Mouse (Mus musculus) adrenal gland, postnatal 25 days (tissue): ENCODE data around the gene U2af1. TPM values are rescaled to one million over a fixed set of nuclear protein-coding genes. Genes with fewer than 3 reads are reported as not detected.
"Not testable (repeated sequence)": the region's sequence is repeated elsewhere in the genome, so short reads cannot be mapped to it uniquely, and the experiment has no call there.

ENCODE experiments used
- DNase-seq: peaks from one replicate; pipeline ENCODE4 v3.0.0; 2021; ENCODE audit warnings: mixed read lengths
- long read RNA-seq: library from polyadenylated mRNA; stranded (forward); transcript quantifications from one replicate; pipeline ENCODE4 v2.0.0, GENCODE M21; 2021
- total RNA-seq: library from RNA; stranded (reverse); gene quantifications from 2 replicates; pipeline ENCODE4 v1.2.3, GENCODE M21; 2021

Gene U2af1
- 147 and 148 TPM in 2 replicates for total RNA-seq
- long read RNA-seq, transcript U2af1-201 (8 exons, 1,046 nt) = major isoform, 86 of 109 reads
- long read RNA-seq, transcript U2af1-202 (8 exons, 923 nt) = minor isoform, 9 of 109 reads
- long read RNA-seq, partial matches to known transcripts = 1 of 109 reads
- long read RNA-seq, other reads (novel, unspliced or antisense) = 8 of 109 reads

GRCm38 (mm10) chr17:31658468-31659185 lies at the start of gene U2af1:
Gene U2af1, minus strand, starts transcription at chr17:31658892.
- DNase-seq = peak; percentile 98

- DNase-seq = peak; percentile 51
These were observed 46.8 kb upstream of the U2af1 start for GRCm38 (mm10) chr17:31705271-31706020.

GRCm38 (mm10) chr17:31703276-31703980 lies 44.7 kb upstream of the U2af1 start:
- peak; percentile 39 for DNase-seq

- no peak for DNase-seq
These were observed 39.7 kb upstream of the U2af1 start for GRCm38 (mm10) chr17:31698347-31698746.

DNA sequence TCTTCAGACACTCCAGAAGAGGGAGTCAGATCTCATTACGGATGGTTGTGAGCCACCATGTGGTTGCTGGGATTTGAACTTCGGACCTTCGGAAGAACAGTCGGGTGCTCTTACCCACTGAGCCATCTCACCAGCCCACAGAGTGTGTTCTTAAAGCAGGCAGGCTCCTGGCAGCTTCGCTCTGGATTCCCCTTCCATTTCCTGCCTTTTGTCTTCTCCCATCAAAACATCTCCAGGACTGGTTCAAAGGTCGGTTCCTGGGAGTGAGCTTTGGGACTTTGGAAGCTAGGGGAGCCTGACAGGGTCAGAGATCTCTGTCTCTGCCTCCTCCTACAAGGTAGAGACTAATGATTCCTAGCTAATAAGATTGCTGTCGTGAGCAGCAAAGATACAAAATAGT lies 36.7 kb upstream of the U2af1 start:
- not testable (repeated sequence) for DNase-seq

GRCm38 (mm10) chr17:31694949-31695348 lies 36.3 kb upstream of the U2af1 start:
- no peak for DNase-seq

DNA sequence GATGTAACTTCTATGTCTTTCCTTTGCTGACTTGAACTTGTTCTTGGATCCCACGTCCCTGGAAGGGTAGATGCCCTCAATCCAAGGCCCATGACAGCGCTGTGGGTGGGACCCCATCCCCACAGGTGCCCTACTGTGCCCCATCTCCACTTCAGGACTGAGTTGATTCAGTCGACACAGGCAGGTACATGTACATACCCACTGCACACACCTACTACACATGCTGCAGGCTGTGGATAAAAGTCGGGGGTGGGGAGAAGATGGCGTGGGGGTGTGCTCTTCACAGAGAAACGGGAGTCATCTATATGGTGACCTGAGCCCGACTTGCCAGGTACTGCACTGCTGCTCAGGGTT lies 35.3 kb upstream of the U2af1 start:
- no peak for DNase-seq

GRCm38 (mm10) chr17:31693330-31694022 lies 34.8 kb upstream of the U2af1 start:
- peak; percentile 83 for DNase-seq

DNA sequence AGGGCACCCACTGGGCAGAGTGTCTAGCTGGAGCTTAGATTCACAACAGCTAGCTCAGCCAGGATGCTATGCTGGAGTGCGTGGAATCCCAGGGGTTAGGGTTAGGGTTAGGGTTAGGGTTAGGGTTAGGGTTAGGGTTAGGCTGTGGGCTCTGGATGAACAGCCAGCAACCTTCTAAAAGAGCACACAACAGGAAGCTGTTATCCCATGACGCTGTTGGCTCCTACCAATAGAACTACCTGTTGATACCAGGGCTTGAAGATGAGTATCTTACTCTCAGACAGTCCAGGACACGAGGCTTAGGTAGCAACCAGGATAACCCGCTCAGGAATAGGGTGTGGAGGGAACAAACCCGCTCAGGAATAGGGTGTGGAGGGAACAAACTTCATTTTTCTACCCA lies 34.2 kb upstream of the U2af1 start:
- no peak for DNase-seq

- DNase-seq = no peak
These were observed 30.9 kb upstream of the U2af1 start for GRCm38 (mm10) chr17:31689606-31690005.

GRCm38 (mm10) chr17:31688112-31688511 lies 29.4 kb upstream of the U2af1 start:
- DNase-seq = no peak

DNA sequence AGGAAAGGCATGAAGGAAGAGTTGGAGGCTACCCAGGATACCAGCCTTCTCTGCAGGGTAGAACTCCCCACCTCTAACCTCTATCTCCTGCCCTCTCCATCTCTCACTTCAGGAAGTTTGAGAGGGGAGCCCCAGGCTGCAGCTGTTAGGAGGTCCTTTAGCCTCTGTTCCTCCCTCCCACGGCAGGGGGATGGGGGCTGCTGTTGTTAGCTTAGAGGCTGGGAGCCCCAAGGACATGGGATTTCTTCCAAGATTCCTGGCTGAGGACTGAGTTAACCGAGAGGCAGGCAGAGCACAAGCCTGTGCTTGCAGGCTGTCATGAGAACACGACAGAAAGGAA lies 27.5 kb upstream of the U2af1 start:
- DNase-seq = peak; percentile 32

GRCm38 (mm10) chr17:31685514-31686224 lies 27.0 kb upstream of the U2af1 start:
- DNase-seq = peak; percentile 73

DNA sequence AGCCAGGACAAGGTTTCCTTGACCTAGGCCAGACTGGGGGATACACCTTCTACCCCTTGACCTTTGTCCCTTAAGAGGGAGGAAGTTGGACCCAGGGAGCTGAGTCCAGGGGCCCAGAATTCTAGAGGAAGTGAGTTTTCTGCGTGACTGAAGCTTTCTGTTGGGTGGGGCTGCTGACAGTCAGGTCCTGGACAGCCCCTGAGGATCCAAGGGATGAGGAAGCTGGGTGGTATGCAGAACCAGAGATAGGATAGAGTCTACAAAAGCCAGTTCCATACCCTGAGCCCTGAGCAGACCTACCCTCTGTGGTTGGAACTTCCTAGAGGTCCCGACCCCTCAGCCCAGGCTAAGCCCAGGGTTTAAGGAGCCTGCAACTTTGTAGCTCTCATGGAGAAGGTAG lies 21.8 kb upstream of the U2af1 start:
- no peak for DNase-seq

- DNase-seq = no peak
These were observed 18.8 kb upstream of the U2af1 start, which contains the start of gene Cryaa for GRCm38 (mm10) chr17:31677507-31677906. Gene Cryaa, plus strand, starts transcription at chr17:31677807.

GRCm38 (mm10) chr17:31674426-31674825 lies 15.7 kb upstream of the U2af1 start:
- no peak for DNase-seq

DNA sequence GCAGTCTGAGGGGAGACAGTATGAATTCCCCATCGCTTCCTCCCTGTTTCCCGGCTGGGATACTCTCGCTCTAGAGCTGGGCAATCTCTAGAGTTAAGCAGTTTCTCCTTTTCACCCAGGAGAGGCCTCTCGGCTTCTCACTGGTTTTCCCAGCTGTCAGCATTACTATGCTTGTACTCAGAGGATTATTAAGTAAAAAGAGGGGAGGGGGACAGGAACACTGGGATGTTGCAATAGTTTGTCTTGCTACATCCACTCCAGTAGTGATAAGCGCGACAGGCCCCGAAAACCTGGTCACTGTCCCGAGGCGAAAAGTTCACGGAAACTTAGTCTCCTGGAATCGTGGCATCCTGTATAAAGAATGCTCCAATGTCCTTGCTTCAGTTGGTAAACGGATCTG lies 13.6 kb upstream of the U2af1 start:
- DNase-seq = no peak

DNA sequence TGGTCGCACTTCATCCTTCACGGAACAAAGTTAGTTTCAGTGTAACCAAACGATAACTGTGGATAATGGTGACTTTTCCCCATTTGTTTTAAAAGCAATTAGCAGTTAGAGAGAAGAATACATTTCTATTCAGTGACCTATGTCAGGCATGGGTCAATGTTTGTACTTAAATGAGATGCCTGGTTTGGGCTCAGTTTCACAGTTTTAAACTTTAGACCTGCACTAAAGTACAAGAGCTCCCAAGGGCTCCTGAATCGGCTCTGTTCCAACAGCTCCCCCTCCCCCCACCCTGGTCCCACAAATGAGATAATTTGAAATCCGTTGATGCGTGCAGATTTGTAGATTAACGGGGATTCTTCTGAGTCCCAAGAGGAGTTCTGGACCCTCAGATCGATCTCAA lies 13.0 kb upstream of the U2af1 start:
- DNase-seq = no peak

- no peak for DNase-seq
These were observed 11.5 kb upstream of the U2af1 start for GRCm38 (mm10) chr17:31670163-31670562.

- no peak for DNase-seq
These were observed 9.6 kb upstream of the U2af1 start for GRCm38 (mm10) chr17:31668306-31668705.

DNA sequence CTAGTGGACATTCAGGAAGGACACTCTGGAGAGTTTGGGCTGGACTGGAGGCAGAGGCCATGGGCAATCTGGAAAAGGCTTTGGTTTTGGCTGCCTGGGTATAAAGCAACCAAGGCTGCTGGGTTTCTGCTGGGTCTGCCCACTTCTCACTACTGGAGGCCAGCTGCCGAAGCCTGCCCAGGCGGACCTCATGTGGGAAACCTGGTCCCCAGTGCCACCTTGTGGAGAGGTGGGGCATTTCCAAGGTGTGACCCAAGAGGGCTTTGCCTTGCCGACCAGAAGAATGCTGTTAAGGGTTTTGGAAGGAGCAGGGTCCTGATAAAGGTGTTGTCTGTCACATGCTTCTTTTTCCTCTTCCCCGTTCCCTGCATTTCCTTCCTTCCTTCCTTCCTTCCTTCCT lies 6.1 kb upstream of the U2af1 start:
- DNase-seq = peak; percentile 85

- DNase-seq = no peak
These were observed 4.2 kb upstream of the U2af1 start for GRCm38 (mm10) chr17:31662855-31663254.
